Mouse (Mus musculus): Measurements from ENCODE around the gene Slco2a1. TPM values are rescaled to one million over a fixed set of nuclear protein-coding genes. Genes with fewer than 3 reads are reported as not detected.
A peak's percentile ranks its signal among the peaks of the same experiment; 100 is the strongest.

The Slco2a1 gene
- polyA plus RNA-seq (2012; rRNA removed) (5.1 and 7.0 TPM in 2 replicates), polyA plus RNA-seq (2014; fragmentation: Nextera tagmentation; extraction: Ambion mirVana) (5.9 and 7.2 TPM in 2 replicates)

DNA sequence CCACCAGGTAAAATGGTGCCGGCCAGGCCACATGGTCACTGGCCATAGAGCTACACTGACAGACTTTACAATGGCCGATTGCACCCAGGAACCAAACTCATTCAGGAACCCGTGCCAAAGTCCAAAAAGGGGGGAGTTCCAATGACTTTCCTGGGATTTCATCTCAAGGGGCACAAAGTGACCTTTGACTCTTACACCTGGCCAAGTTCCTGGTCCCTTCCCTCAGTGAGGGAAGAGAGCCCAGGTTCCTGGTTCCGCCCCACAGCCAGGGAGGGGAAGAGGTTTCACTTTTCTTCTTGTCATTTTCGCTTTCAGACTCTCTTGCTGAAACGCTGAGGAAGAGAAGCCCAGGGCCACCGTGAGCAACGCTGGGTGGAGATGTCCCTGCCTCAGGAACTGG is at the start of gene Slco2a1:
Slco2a1 (plus strand) TSS at position 251 of the 400 bp plus-strand sequence.
- Histone ChIP-seq H3K4me1 (ENCODE audit: control insufficient read depth, insufficient read depth, low read length) (peaks cover 5% of the 10 kb centered on the region; the same call in 1 of the 2 replicates), H3K36me3 (ENCODE audit: control insufficient read depth, insufficient read depth, low read length) (no peaks in the 10 kb centered on the region), H3K4me3 (replicated peaks; ENCODE audit: low read length) (no peak within 1 kb of the TSS), H3K27ac (replicated peaks; ENCODE audit: low read depth, low read length) (no peak within 1 kb of the TSS), H3K27me3 (ENCODE audit: control insufficient read depth, insufficient read depth, low read length) (no peaks in the 10 kb centered on the region), H3K4me2 (replicated peaks; ENCODE audit: low read depth, low read length, severe bottlenecking) (no peak within 1 kb of the TSS), H3K9ac (ENCODE audit: low read depth, low read length, severe bottlenecking) (no peak within 1 kb of the TSS), H3K9me3 (ENCODE audit: control insufficient read depth, low read length) (no peaks in the 10 kb centered on the region)
- WGBS, result 87% methylated on average over 8 of the region's 8 CpGs
- no peak for DNase-seq (ENCODE audit: low spot score)
- no peak for TF ChIP-seq POLR2A (IDR thresholded peaks at IDR 0.05; ENCODE audit: borderline replicate concordance, extremely low read depth, insufficient read depth, insufficient read length)
- ATAC-seq (ENCODE audit: low FRiP score, low read depth), result no peak

DNA sequence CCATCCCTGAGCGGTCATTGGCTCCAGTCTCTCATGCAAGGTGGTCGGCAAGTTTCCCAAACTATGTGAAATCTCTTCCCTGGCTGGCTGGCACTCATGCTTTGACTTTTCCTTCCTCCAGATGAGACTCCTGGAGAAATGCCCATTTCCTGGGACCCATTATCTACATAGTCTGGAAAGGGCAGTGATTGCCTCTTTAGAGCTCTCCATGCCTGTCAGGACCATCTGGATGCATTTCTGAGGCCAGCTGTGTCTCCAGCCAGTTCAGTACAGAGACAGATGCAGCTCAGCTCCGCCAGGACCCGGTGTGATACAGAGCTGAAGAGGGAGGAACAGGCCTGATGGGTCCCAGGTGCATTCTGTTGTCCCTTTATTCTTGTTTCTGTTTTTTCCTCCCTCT is 46.3 kb upstream of the Slco2a1 start:
- no peak overlapping the region for H3K4me3 ChIP-seq (replicated peaks; ENCODE audit: low read length)
- WGBS, result 63% methylated on average over 4 of the region's 4 CpGs
- TF ChIP-seq POLR2A (IDR thresholded peaks at IDR 0.05; ENCODE audit: borderline replicate concordance, extremely low read depth, insufficient read depth, insufficient read length), result no peak
- no peaks in the 10 kb centered on the region for H3K4me1 ChIP-seq (ENCODE audit: control insufficient read depth, insufficient read depth, low read length)
- peak; percentile 30 for DNase-seq (ENCODE audit: low spot score)
- no peak overlapping the region for H3K9ac ChIP-seq (ENCODE audit: low read depth, low read length, severe bottlenecking)
- no peak overlapping the region for H3K27ac ChIP-seq (replicated peaks; ENCODE audit: low read depth, low read length)
- no peak overlapping the region for H3K4me2 ChIP-seq (replicated peaks; ENCODE audit: low read depth, low read length, severe bottlenecking)
- no peak for ATAC-seq (ENCODE audit: low FRiP score, low read depth)
- H3K36me3 ChIP-seq (ENCODE audit: control insufficient read depth, insufficient read depth, low read length), result no peaks in the 10 kb centered on the region
- no peaks in the 10 kb centered on the region for H3K27me3 ChIP-seq (ENCODE audit: control insufficient read depth, insufficient read depth, low read length)
- no peaks in the 10 kb centered on the region for H3K9me3 ChIP-seq (ENCODE audit: control insufficient read depth, low read length)

DNA sequence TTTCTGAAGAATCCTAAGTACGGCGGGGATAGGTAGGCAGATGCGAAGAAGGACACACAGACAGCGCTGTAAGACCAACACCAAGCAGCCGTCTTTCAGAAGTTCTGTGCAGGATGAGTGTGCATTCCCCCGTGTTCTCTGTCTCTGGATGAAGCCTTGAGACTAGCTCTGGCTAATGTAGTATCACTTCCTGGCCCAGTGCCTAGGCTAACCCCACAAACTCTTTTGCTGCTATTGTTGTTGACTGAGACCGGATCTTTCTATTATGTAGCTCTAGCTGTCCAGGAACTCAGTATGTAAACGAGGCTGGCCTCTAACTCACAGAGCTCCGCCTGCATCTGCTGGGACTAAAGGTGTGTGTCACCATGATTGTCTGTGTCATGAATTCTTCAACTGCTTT is 43.6 kb upstream of the Slco2a1 start:
- no peaks in the 10 kb centered on the region for H3K9me3 ChIP-seq (ENCODE audit: control insufficient read depth, low read length)
- H3K27ac ChIP-seq (replicated peaks; ENCODE audit: low read depth, low read length), result no peak overlapping the region
- no peaks in the 10 kb centered on the region for H3K27me3 ChIP-seq (ENCODE audit: control insufficient read depth, insufficient read depth, low read length)
- TF ChIP-seq POLR2A (IDR thresholded peaks at IDR 0.05; ENCODE audit: borderline replicate concordance, extremely low read depth, insufficient read depth, insufficient read length), result no peak
- no peaks in the 10 kb centered on the region for H3K36me3 ChIP-seq (ENCODE audit: control insufficient read depth, insufficient read depth, low read length)
- H3K4me3 ChIP-seq (replicated peaks; ENCODE audit: low read length), result no peak overlapping the region
- WGBS, result 92% methylated on average over 9 of the region's 9 CpGs
- ATAC-seq (ENCODE audit: low FRiP score, low read depth) (no peak), DNase-seq (ENCODE audit: low spot score) (no peak)
- no peaks in the 10 kb centered on the region for H3K4me1 ChIP-seq (ENCODE audit: control insufficient read depth, insufficient read depth, low read length)
- no peak overlapping the region for H3K4me2 ChIP-seq (replicated peaks; ENCODE audit: low read depth, low read length, severe bottlenecking)
- no peak overlapping the region for H3K9ac ChIP-seq (ENCODE audit: low read depth, low read length, severe bottlenecking)

DNA sequence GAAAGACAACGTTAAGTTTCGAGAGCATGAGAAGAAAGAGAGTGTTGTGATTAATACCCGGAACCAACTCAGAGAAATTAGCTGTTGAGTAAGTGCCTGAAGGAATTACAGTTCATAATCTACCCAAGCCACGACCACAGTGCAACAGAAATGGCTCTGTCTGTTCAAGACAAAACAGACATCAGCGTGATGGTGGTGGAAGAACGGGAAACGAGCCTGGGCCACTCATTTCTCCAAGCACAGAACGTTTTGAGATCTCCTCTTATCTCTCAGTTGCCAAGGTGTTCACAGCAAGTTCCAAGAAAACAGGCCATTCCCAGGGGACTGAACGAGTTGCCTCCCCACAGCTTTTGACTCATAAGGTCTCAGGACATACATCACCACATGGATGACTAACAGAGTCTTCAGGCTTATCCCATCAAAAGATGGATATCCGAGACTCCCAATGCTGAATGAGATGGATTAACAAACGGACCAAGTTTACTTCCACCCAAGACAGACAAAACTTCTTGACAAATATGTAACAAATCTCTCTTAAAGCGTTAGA is 42.0 kb upstream of the Slco2a1 start:
- DNase-seq (ENCODE audit: low spot score) (no peak), ATAC-seq (ENCODE audit: low FRiP score, low read depth) (no peak)
- Histone ChIP-seq H3K36me3 (ENCODE audit: control insufficient read depth, insufficient read depth, low read length) (no peaks in the 10 kb centered on the region), H3K9ac (ENCODE audit: low read depth, low read length, severe bottlenecking) (no peak overlapping the region), H3K4me2 (replicated peaks; ENCODE audit: low read depth, low read length, severe bottlenecking) (no peak overlapping the region), H3K27ac (replicated peaks; ENCODE audit: low read depth, low read length) (no peak overlapping the region), H3K4me3 (replicated peaks; ENCODE audit: low read length) (no peak overlapping the region), H3K27me3 (ENCODE audit: control insufficient read depth, insufficient read depth, low read length) (no peaks in the 10 kb centered on the region), H3K9me3 (ENCODE audit: control insufficient read depth, low read length) (no peaks in the 10 kb centered on the region), H3K4me1 (ENCODE audit: control insufficient read depth, insufficient read depth, low read length) (no peaks in the 10 kb centered on the region)
- WGBS, result 86% methylated on average over 12 of the region's 12 CpGs
- TF ChIP-seq POLR2A (IDR thresholded peaks at IDR 0.05; ENCODE audit: borderline replicate concordance, extremely low read depth, insufficient read depth, insufficient read length), result no peak

DNA sequence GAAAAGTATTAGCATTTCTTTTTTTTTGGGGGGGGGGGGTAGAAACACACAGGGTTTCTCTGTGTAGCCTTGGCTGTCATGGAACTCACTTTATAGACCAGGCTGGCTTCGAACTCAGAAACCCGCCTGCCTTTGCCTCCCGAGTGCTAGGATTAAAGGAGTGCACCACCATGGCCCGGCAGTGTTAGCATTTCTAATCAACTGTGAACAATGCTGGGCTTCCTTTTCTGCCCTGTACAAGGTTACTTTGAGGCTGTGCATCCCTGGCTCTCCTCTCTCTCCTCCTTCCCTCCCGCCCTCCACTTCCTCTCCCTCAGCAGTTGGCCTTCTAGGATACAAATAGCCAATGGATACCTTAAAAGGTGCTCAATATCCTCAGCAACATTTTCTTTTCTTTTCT is 39.8 kb upstream of the Slco2a1 start:
- no peak for TF ChIP-seq POLR2A (IDR thresholded peaks at IDR 0.05; ENCODE audit: borderline replicate concordance, extremely low read depth, insufficient read depth, insufficient read length)
- Histone ChIP-seq H3K27ac (replicated peaks; ENCODE audit: low read depth, low read length) (no peak overlapping the region), H3K36me3 (ENCODE audit: control insufficient read depth, insufficient read depth, low read length) (no peaks in the 10 kb centered on the region), H3K9ac (ENCODE audit: low read depth, low read length, severe bottlenecking) (no peak overlapping the region), H3K4me1 (ENCODE audit: control insufficient read depth, insufficient read depth, low read length) (no peaks in the 10 kb centered on the region), H3K27me3 (ENCODE audit: control insufficient read depth, insufficient read depth, low read length) (no peaks in the 10 kb centered on the region), H3K9me3 (ENCODE audit: control insufficient read depth, low read length) (no peaks in the 10 kb centered on the region), H3K4me3 (replicated peaks; ENCODE audit: low read length) (no peak overlapping the region), H3K4me2 (replicated peaks; ENCODE audit: low read depth, low read length, severe bottlenecking) (no peak overlapping the region)
- DNase-seq (ENCODE audit: low spot score) (no peak), ATAC-seq (ENCODE audit: low FRiP score, low read depth) (no peak)
- 81% methylated on average over 5 of the region's 5 CpGs for WGBS
